Mouse (Mus musculus): ENCODE results near the gene Tgif2. TPM values are rescaled to one million over a fixed set of nuclear protein-coding genes. Genes with fewer than 3 reads are reported as not detected.

The Tgif2 gene
- polyA plus RNA-seq, 1 experiment from 2014 or later = 78.1 TPM

DNA sequence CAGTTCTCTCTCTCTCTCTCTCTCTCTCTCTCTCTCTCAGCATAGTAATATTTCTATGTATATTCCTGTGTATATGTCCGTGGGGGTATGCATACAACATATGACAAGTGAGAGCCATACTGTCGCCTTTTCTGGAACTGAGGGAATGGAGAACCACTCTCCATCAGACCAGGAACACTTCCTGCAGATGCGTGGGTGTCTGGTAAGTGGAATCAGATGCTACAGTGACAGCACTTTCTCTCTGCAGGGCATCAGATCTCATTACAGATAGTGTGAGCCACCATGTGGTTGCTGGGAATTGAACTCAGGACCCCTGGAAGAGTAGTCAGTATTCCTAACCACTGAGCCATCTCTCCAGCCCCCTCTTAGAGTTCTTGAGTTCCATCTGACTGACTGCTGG lies 48.7 kb downstream of the Tgif2 start:
- no peak for ATAC-seq (ENCODE audit: low FRiP score, low TSS enrichment)

DNA sequence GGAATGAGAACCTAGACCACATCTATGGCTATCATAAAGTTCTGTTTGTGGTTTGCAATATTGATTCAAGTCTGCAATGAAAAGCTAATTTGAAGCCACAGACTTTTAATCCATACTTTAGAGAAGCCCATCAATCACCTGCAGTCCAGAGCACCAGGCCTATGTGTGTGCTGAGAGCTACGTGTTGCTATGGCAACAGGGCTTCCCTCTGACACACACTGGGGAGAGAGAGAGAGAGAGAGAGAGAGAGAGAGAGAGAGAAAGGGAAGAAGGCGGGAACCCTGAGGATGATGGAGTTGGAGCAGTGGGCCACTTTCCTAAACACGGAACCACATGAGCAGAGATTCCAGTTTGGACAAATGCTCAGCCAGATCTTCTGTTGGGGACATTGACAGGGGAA lies 52.4 kb downstream of the Tgif2 start:
- 58% methylated on average over 3 of the region's 3 CpGs for WGBS
- no peak overlapping the region for H3K4me2 ChIP-seq (replicated peaks; ENCODE audit: low read depth, low read length)

More for the DNA sequence above, 48.7 kb downstream of the Tgif2 start:
- 77% methylated on average over 3 of the region's 3 CpGs for WGBS
- Histone ChIP-seq H3K9me3 (ENCODE audit: control insufficient read depth, low read length) (no peaks in the 10 kb centered on the region), H3K4me2 (replicated peaks; ENCODE audit: low read depth, low read length) (no peak overlapping the region), H3K27ac (ENCODE audit: low read depth, low read length) (no peak overlapping the region), H3K36me3 (ENCODE audit: control insufficient read depth, insufficient read depth, low read length) (no peaks in the 10 kb centered on the region), H3K9ac (ENCODE audit: low read depth, low read length) (no peak overlapping the region), H3K27me3 (ENCODE audit: control insufficient read depth, insufficient read depth, low read length) (no peaks in the 10 kb centered on the region), H3K4me1 (ENCODE audit: control insufficient read depth, insufficient read depth, low read length) (no peaks in the 10 kb centered on the region), H3K4me3 (ENCODE audit: low read length) (no peak overlapping the region)

DNA sequence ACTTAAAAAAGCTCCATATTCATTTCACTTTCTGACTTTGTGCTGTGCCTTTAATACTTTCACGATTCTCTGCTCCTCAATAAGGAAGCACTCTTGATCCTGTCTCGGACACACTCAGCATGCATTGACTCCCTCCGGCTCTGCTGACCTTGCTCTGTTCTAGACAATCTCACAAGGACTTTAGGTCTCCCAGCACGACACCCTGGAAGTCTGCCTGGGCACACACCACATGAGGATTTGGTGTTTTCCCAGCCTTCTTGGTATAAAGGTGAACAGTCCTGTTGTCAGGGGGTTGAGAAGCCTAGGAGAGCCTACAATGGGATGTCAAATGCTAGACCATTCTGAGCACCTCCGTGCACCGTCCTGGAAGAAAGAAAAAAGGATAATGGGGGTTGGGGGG lies 53.0 kb downstream of the Tgif2 start:
- ATAC-seq (ENCODE audit: low FRiP score, low TSS enrichment) = no peak
- WGBS = 84% methylated on average over 6 of the region's 6 CpGs
- Histone ChIP-seq H3K9ac (ENCODE audit: low read depth, low read length) (no peak overlapping the region), H3K27ac (ENCODE audit: low read depth, low read length) (no peak overlapping the region), H3K27me3 (ENCODE audit: control insufficient read depth, insufficient read depth, low read length) (no peaks in the 10 kb centered on the region), H3K9me3 (ENCODE audit: control insufficient read depth, low read length) (no peaks in the 10 kb centered on the region), H3K4me3 (ENCODE audit: low read length) (no peak overlapping the region), H3K4me2 (replicated peaks; ENCODE audit: low read depth, low read length) (no peak overlapping the region), H3K4me1 (ENCODE audit: control insufficient read depth, insufficient read depth, low read length) (no peaks in the 10 kb centered on the region), H3K36me3 (ENCODE audit: control insufficient read depth, insufficient read depth, low read length) (no peaks in the 10 kb centered on the region)

More for the DNA sequence above, 52.4 kb downstream of the Tgif2 start:
- H3K36me3 ChIP-seq (ENCODE audit: control insufficient read depth, insufficient read depth, low read length) = no peaks in the 10 kb centered on the region
- H3K27ac ChIP-seq (ENCODE audit: low read depth, low read length) = no peak overlapping the region
- no peak overlapping the region for H3K4me3 ChIP-seq (ENCODE audit: low read length)
- H3K9me3 ChIP-seq (ENCODE audit: control insufficient read depth, low read length) = no peaks in the 10 kb centered on the region
- H3K27me3 ChIP-seq (ENCODE audit: control insufficient read depth, insufficient read depth, low read length) = no peaks in the 10 kb centered on the region
- no peaks in the 10 kb centered on the region for H3K4me1 ChIP-seq (ENCODE audit: control insufficient read depth, insufficient read depth, low read length)
- ATAC-seq (ENCODE audit: low FRiP score, low TSS enrichment) = no peak
- H3K9ac ChIP-seq (ENCODE audit: low read depth, low read length) = no peak overlapping the region

GRCm38 (mm10) chr2:156894496-156895265 lies 54.9 kb downstream of the Tgif2 start:
- Histone ChIP-seq H3K27ac (ENCODE audit: low read depth, low read length) (no peak overlapping the region), H3K9me3 (ENCODE audit: control insufficient read depth, low read length) (no peaks in the 10 kb centered on the region), H3K36me3 (ENCODE audit: control insufficient read depth, insufficient read depth, low read length) (no peaks in the 10 kb centered on the region), H3K4me2 (replicated peaks; ENCODE audit: low read depth, low read length) (no peak overlapping the region), H3K4me1 (ENCODE audit: control insufficient read depth, insufficient read depth, low read length) (no peaks in the 10 kb centered on the region), H3K9ac (ENCODE audit: low read depth, low read length) (no peak overlapping the region), H3K27me3 (ENCODE audit: control insufficient read depth, insufficient read depth, low read length) (no peaks in the 10 kb centered on the region), H3K4me3 (ENCODE audit: low read length) (no peak overlapping the region)
- WGBS = 75% methylated on average over 15 of the region's 15 CpGs
- no peak for ATAC-seq (ENCODE audit: low FRiP score, low TSS enrichment)

DNA sequence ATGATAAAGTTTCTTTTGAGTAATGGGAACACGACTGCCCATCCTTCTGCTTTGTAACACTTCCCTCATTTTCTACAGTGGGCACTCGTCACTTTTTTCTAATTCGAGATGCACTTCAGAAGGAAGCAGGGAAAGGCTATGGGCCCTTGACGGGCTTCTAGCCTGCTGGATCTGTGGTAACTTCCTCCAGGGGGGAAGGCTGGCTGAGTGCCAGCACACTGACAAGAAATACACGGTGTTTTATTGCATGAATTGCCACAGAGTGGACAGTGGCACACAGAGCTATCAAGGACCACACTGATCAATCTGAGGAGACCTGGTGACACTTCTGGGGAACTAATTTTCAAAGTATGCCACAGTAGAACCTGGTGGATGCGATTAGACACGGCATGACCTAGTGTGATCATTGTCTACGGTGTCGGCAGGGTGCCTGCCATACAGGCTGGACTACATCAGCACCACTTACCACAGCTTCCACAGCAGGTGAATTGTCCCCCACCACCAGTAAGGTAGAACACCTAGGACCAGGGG lies 56.6 kb downstream of the Tgif2 start:
- Histone ChIP-seq H3K9ac (ENCODE audit: low read depth, low read length) (no peak overlapping the region), H3K27ac (ENCODE audit: low read depth, low read length) (no peak overlapping the region), H3K4me2 (replicated peaks; ENCODE audit: low read depth, low read length) (no peak overlapping the region), H3K27me3 (ENCODE audit: control insufficient read depth, insufficient read depth, low read length) (no peaks in the 10 kb centered on the region), H3K4me3 (ENCODE audit: low read length) (no peak overlapping the region), H3K4me1 (ENCODE audit: control insufficient read depth, insufficient read depth, low read length) (no peaks in the 10 kb centered on the region), H3K36me3 (ENCODE audit: control insufficient read depth, insufficient read depth, low read length) (no peaks in the 10 kb centered on the region), H3K9me3 (ENCODE audit: control insufficient read depth, low read length) (no peaks in the 10 kb centered on the region)
- ATAC-seq (ENCODE audit: low FRiP score, low TSS enrichment) = no peak
- 67% methylated on average over 9 of the region's 9 CpGs for WGBS

DNA sequence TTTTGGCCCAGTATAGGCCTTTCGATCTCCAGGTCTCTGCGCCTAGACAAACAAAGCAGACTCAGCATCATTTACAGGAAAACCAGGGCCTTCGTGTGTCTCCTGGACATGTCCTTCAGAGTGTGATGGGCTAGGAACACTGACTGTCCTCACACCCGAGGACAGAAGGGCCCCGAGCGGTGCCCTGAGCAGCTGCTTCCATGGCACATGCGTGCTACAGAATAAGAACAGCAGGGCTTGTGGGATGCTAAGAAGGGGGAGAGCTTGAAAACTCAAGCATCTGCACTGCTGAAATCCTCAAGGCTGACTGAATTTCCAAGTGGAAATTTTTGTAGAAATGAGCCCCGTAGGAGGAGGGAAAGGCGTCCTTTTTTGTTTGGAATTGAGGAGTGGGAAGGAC lies 57.2 kb downstream of the Tgif2 start:
- no peaks in the 10 kb centered on the region for H3K9me3 ChIP-seq (ENCODE audit: control insufficient read depth, low read length)
- H3K4me2 ChIP-seq (replicated peaks; ENCODE audit: low read depth, low read length) = no peak overlapping the region
- no peaks in the 10 kb centered on the region for H3K36me3 ChIP-seq (ENCODE audit: control insufficient read depth, insufficient read depth, low read length)
- no peaks in the 10 kb centered on the region for H3K27me3 ChIP-seq (ENCODE audit: control insufficient read depth, insufficient read depth, low read length)
- H3K9ac ChIP-seq (ENCODE audit: low read depth, low read length) = no peak overlapping the region
- WGBS = 86% methylated on average over 9 of the region's 9 CpGs
- H3K4me1 ChIP-seq (ENCODE audit: control insufficient read depth, insufficient read depth, low read length) = no peaks in the 10 kb centered on the region
- no peak overlapping the region for H3K4me3 ChIP-seq (ENCODE audit: low read length)
- no peak for ATAC-seq (ENCODE audit: low FRiP score, low TSS enrichment)
- H3K27ac ChIP-seq (ENCODE audit: low read depth, low read length) = no peak overlapping the region

- Histone ChIP-seq H3K27me3 (ENCODE audit: control insufficient read depth, insufficient read depth, low read length) (no peaks in the 10 kb centered on the region), H3K9ac (ENCODE audit: low read depth, low read length) (no peak overlapping the region), H3K4me3 (ENCODE audit: low read length) (no peak overlapping the region), H3K4me1 (ENCODE audit: control insufficient read depth, insufficient read depth, low read length) (no peaks in the 10 kb centered on the region), H3K27ac (ENCODE audit: low read depth, low read length) (no peak overlapping the region), H3K9me3 (ENCODE audit: control insufficient read depth, low read length) (no peaks in the 10 kb centered on the region), H3K4me2 (replicated peaks; ENCODE audit: low read depth, low read length) (no peak overlapping the region), H3K36me3 (ENCODE audit: control insufficient read depth, insufficient read depth, low read length) (no peaks in the 10 kb centered on the region)
- no peak for ATAC-seq (ENCODE audit: low FRiP score, low TSS enrichment)
- 62% methylated on average over 4 of the region's 4 CpGs for WGBS
These were observed 58.6 kb downstream of the Tgif2 start for GRCm38 (mm10) chr2:156898374-156898773.

DNA sequence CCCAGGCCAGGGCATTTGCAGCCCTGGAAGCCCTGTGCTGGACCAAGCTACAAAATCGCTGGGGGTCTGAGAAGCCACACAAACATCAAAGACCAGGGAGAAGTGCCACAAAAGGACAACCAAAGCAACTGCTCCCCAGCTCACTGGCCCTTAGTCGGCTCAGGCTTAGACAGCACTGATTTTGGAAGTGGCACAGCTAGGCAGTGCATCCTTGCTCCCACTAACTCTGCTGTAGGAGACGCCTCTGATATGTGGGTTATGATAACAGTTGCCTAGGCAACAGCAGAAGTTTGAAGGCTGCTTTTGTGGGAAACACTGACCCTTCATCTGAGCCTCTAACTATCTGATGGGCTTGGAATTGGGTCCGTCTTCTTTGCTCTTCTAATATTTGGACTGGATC lies 59.4 kb downstream of the Tgif2 start:
- no peak for ATAC-seq (ENCODE audit: low FRiP score, low TSS enrichment)
- no peaks in the 10 kb centered on the region for H3K4me1 ChIP-seq (ENCODE audit: control insufficient read depth, insufficient read depth, low read length)
- no peak overlapping the region for H3K9ac ChIP-seq (ENCODE audit: low read depth, low read length)
- no peak overlapping the region for H3K27ac ChIP-seq (ENCODE audit: low read depth, low read length)
- H3K4me3 ChIP-seq (ENCODE audit: low read length) = no peak overlapping the region
- H3K36me3 ChIP-seq (ENCODE audit: control insufficient read depth, insufficient read depth, low read length) = no peaks in the 10 kb centered on the region
- no peaks in the 10 kb centered on the region for H3K9me3 ChIP-seq (ENCODE audit: control insufficient read depth, low read length)
- H3K4me2 ChIP-seq (replicated peaks; ENCODE audit: low read depth, low read length) = no peak overlapping the region
- 59% methylated on average over 4 of the region's 4 CpGs for WGBS
- H3K27me3 ChIP-seq (ENCODE audit: control insufficient read depth, insufficient read depth, low read length) = no peaks in the 10 kb centered on the region

- Histone ChIP-seq H3K27ac (ENCODE audit: low read depth, low read length) (no peak overlapping the region), H3K4me1 (ENCODE audit: control insufficient read depth, insufficient read depth, low read length) (no peaks in the 10 kb centered on the region)
These were observed 61.5 kb downstream of the Tgif2 start for GRCm38 (mm10) chr2:156901344-156901743.

More at GRCm38 (mm10) chr2:156901344-156901743, 61.5 kb downstream of the Tgif2 start:
- H3K4me3 ChIP-seq (ENCODE audit: low read length) = no peak overlapping the region
- no peaks in the 10 kb centered on the region for H3K9me3 ChIP-seq (ENCODE audit: control insufficient read depth, low read length)
- WGBS = 53% methylated on average over 2 of the region's 2 CpGs
- H3K4me2 ChIP-seq (replicated peaks; ENCODE audit: low read depth, low read length) = no peak overlapping the region
- no peak for ATAC-seq (ENCODE audit: low FRiP score, low TSS enrichment)
- H3K9ac ChIP-seq (ENCODE audit: low read depth, low read length) = no peak overlapping the region
- no peaks in the 10 kb centered on the region for H3K36me3 ChIP-seq (ENCODE audit: control insufficient read depth, insufficient read depth, low read length)
- H3K27me3 ChIP-seq (ENCODE audit: control insufficient read depth, insufficient read depth, low read length) = no peaks in the 10 kb centered on the region
